Mouse (Mus musculus) 3T3-L1 (cell line): Measurements from ENCODE around the gene Adarb1.
A peak's percentile ranks its signal among the peaks of the same experiment; 100 is the strongest.

Experiments
- DNase-seq: peaks from one replicate; pipeline ENCODE4 v3.0.0-alpha.2; 2015; ENCODE audit warnings: low read depth, low spot score

Adarb1 gene

DNA sequence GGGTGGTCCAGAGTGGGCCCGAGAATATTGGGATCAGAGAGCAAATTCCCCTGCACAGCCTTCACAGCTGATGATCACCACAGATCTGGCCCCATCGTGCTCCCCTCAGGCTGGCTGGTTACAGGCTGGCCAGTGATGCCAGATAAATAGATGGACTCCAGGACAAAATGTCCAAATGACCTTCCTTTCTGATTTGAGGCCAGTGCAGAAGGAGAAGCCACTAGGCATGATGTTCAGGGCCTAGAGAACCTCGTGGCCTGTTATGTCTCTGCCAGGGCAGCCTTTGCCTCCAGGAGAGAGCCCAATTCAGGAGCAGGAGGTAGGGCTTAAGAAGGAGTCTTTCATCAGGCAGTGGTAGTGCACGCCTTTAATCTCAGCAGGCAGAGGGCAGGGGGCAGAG lies 17.3 kb upstream of the Adarb1 start:
- no peak for DNase-seq

DNA sequence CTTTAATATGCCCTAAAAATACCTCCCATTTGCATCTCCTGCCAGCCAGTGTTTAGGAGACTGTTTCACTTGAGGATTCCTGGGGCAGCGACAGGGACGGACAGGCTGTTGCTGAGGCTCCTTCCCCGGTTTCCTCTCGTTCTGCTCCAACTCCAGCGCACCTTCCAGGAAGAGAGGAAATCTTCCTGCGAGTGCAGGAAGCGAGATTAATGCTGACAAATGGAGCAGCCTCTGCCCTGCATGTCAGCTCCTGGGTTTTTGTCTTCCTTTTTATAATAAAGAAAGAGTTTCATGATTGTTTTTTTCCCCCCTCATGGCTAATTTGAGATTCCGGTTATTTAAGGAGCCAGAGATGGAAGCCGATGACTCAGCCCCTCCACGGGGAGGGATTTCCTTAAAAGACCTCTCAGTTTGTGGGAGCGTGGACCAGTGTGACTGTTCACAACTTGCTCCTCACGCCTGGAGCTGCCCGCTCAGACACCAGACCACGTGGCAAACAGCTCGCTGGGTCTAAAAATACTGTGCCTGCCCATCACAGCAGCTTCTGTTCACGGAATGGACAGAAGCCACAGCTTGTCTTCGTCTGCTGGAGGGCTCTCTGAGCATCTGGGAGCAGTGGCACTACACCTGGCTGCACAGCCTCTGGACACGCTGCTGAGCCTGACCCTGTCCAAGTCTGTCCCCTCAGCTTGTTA lies 16.5 kb upstream of the Adarb1 start:
- DNase-seq = no peak

DNA sequence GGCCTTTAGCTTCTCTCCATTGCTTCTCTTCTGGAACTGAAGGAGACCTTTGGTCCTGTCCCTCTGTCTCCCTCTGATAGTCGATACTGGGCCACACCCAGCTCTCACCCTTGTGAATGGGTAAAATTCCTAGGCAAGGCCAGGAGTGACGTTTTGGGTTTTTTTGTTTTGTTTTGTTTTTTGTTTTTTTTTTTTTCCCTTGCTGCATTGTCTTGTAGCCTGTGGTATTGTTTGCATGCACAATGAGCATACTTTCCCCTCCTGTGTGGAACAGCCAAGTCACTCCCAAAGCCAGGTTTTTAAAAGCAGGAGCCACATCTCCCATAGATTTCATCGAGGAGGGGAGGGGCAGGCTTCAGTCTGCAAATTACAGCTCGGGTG lies 16.0 kb upstream of the Adarb1 start:
- no peak for DNase-seq

DNA sequence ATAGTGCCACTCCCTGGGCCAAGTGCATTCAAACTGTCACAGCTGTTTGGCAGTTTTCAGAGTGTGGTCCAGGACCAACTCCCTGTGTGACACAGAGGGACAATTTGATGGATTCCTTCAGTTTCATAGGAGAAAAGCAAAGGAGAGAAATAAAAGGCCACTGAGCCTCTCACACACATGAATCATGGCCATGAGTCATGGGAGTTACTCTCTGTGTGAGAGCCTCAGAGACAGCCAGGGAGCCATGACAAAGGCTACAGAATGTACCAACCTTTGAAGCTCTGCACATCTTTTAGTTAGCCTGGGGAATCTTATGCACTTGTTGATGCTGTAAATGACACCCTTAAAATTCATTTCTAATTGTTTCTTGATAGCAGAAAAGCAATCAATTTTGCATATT lies 12.7 kb upstream of the Adarb1 start:
- peak; percentile 75 for DNase-seq

DNA sequence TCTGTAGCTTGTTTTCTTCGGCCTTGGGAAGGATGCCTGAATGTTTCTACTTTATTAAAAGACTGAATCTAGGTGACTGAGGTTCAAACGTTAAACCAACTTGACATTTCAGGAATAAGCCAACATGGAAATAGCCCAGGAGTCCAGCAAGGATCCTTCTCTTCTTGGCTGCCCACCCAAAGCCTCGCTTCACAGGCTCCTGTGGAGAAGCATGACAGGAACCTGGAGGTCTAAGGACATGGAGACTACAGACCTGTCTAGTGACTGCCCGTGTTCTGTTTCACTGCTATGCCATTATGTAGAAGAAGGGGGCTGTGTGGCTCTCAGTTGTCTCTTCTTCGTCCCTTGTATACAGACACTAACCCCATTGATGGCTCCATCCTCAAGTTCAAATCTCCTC lies 11.9 kb upstream of the Adarb1 start:
- DNase-seq = no peak

DNA sequence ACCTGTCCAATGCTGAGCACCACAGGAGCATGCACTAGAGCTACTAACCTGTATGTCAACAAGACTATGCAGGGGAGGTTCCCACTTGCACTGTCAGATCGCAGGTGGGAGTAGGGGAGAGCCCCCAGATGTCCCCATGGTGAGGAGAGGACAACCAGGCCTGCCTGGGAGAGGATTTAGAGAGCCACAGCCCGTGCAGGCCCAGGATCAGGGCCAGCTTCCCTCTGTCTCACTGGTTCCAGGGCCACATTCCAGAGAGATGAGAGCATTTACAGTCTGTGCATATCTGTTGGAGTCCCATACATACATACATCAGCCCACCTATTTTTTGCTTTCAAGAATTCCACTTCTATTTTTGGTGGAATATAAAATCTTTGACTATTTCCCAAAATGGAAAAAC lies 9.5 kb upstream of the Adarb1 start:
- DNase-seq = peak; percentile 65

DNA sequence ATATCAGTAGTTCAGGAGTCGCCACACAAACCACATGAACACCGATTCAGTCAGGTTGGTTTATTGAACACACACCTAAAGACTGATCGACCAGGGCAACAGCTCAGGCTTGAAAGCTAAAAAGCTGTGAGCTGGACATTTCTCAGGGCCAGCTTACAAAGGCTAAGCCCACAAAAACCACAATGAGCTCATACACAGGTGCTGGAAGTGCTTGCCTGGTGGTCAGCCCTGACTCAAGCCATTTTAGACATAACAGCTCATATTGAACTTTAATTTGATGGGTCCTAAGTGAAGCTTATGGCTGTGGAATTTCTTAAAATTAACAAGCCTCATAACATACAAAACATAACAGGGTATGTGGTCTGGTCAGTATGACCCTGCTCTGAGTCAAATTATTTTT lies 2.1 kb upstream of the Adarb1 start:
- DNase-seq = peak; percentile 45

DNA sequence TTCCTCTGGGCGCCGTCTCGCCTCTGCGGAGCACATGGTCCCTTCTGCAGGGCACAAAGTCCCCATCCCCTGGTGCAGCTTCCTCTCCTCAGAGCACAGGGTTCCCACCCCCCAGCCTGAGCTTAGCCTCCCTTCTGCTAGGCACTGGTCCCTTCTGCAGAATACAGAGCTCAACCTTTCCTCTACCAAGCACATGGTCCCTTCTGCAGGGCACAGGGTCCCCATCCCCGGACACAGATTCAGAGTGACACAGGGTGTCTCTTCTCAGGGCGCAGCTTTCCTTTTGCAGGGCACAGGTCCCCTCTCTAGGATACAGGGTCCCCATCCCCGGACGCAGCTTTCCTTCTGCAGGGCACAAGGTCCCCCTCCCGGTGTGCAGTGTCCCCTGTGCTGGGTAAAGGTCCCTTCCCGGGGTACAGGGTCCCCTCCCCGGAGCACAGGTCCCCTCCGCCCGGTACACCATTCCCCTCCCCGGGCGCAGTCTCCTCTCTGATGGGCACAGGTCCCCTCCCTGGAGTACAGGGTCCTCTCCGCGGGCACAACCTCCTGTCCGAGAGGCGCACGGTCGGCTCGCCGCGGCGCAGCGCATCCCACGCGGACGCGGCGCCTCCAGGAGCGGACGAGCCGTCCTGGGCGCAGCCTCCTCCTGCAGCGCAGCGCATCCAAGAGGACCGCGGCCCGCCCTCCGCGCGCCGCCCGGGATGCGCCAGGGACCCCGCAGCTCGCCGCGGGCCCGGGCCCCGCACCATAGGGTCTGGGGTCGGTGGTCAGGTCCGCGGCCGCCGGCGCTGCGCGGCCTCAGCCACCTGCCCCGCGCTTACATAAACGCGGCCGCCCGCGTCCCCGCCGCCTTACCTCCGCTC lies 599 bp downstream of the Adarb1 start:
- no peak for DNase-seq

DNA sequence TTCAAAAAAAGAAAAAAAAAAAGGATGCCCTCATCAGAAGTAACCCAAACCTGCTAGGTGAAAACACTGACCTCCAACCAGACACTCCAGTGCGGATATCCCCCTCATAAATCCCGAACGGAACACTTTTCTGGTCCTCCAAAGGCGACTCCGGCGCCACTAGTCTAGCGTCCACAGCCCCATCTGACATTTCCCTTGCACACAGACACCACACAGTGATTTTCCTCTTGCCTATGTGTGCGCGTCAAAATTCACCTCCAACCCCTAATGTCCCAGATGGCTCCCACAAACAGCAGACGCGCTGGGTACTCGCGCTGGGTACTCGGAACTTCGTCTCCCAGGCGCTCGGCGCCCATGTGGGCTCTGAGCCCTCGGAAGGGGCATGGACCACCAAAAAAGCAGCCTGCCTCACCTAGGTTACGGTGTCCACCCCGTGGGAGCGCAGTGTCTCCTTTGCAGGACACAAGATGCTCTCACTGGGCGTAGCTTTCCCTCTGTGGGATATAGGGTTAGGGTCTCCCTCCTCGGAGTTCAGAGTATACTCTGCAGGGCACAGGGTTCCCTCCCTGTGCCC lies 1.3 kb downstream of the Adarb1 start:
- DNase-seq = no peak

DNA sequence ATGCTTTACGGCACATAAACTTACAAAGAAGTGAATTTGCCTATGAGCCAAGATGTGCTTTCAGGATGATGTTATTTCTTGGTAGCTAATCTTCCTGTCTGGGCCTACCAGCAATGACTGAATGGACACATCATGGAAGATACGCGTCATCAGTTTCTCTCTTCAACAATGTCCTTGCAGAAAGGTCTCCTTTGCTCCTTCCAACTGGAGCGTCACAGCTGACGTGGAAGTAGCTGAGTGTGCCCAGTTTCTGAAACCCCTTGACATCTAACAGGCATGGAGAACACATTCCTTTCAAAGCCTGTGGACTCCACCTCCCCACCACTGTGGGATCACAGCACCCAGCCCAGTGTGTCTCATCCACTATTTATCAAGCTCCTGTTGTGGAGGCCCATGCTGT lies 2.2 kb downstream of the Adarb1 start:
- no peak for DNase-seq

DNA sequence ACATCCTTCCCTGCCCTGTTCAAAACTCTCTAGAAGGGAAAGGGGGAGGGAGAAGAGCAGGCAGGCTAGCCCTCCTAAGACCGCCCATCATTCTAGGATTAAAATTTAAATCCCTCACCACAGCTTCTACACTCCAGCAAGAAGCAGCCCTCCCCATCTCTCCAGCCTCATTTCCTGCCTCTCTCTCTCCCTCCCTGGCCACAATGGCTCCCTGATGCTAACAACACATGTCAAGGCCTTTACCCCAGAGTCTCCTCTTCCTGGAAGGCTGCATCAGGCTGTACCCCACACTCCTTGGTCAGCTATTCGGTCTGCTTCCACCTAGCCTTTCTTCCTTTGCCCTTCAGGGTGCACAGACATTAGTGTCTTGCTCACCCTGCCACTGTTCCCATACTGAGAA lies 4.3 kb downstream of the Adarb1 start:
- no peak for DNase-seq

DNA sequence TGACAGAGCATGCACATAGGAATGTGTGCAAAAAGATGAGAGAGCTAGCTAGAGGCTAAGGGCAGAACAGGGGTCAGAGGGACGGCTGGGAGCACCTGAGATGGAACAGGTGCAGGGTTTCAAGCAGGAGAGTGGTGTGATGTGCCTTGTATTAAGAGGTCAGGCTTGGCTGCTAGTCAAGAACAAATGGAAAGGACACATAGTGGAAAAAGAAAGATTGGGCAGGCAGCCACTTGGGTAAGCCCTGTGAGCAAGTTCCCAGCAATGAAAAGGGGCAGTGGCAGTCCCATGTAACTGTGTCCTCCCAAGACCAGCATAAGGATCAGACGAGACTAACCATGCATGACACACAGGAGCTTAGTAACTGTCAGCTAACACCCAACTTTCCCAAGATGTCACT lies 8.9 kb downstream of the Adarb1 start:
- DNase-seq = no peak

DNA sequence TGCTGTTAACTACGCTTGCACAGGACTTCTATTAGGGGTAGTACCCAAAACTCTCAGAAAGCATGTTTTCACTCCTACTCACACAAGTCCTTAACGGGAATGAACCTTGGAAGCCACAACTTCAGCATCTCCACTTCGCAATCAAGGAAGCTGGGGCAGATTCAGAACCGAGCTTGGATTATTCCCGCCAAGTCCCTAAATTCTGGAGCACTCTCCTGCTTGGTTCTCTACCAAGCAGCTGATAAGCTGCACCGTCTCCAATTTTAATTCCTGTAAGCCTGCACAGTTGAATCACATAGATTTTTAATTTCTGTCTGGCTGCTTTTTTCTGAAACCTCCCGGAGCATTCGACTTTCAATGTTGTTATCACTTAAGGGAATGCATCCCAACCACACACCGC lies 9.8 kb downstream of the Adarb1 start:
- no peak for DNase-seq

DNA sequence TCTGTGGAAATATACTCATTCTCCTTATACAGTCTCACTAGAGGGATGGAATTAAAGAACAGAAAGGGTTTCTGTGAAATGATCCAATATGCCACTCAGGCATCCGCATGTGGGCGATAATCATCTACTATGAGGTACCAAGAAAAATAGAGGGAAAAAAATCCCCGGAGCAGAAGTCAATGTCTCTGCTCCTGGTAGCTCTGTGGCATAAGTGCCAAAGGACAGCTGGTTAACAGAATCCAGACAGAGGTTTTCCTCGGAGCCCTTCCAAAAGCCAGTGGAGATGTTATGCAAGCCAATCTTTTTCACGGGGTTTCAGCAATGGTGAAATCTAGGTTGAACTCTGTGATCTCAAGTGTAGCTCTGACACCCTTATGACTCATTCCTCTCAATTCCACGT lies 11.6 kb downstream of the Adarb1 start:
- peak; percentile 90 for DNase-seq

DNA sequence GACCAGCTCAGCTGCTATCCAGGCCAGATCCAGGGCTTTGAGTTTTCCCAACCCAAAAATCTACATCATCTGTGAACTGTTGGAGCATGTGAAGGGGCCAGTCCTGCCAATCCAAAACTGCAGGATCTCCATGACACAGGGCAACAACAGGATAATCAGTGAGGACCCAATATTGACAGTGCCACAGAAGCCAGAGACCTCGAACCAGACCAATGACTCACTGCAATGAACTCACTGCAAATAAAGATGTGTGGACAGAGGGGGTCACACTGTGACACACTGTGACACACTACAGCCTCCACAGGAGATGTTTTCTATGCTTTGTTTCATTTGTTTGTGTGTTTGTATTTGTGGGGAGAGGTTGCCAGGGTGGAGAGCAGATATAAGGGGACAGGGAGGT lies 15.6 kb downstream of the Adarb1 start:
- DNase-seq = peak; percentile 36

DNA sequence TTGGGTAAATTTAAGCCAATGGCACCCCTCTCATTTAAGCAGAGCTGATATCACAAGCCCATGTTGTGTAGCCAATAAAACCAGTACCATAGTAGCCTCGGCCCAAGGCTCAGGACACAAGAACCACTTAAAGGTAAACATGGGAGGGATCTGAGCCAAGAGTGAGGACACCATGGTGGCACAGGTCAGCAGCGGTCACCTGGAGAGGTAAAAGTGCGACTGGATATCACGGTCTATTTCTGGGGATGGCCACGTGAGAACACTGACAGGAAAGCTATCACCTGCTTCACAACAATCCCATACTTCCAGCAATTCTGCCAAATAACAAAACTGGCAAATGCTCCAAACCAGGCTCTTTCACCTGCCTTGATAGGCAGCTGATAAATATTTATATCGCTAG lies 17.0 kb downstream of the Adarb1 start:
- DNase-seq = no peak

DNA sequence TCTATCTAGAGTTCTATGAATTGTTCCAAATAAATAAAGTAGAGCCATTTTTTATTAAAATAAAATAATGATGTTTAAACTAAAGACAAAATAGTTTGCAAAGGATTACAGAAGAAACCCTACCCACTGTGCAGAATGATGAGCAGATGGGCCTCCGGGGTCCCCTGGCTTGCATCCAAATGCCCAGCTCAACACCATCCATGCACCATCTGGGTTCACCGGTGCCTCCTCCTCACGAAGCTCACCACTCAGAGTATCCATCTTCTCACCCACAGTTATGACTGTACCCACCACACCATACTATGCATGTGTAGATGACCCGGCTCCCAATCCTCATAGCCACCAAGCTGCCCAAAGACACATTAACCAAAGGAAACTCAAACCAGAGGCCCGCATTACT lies 18.1 kb downstream of the Adarb1 start:
- DNase-seq = no peak

DNA sequence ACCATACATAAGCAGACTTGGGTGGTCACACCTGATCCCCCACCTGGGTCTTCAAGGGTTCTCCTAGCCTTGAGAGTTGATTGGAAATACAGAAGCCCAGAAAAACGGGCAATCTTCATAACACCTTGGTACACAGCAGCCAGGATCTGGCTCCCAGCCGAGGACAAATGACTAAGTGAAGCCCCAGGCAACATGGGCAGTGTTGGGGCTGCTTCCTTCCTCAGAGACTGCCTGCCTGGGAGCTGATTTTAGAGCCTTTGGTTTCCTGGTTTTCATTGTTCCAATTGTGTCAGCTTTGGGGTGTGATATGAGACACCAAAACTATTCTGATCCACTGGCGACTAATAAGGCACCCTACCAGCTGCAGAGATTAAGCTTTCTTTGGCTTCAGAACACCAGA lies 20.0 kb downstream of the Adarb1 start:
- DNase-seq = peak; percentile 83

DNA sequence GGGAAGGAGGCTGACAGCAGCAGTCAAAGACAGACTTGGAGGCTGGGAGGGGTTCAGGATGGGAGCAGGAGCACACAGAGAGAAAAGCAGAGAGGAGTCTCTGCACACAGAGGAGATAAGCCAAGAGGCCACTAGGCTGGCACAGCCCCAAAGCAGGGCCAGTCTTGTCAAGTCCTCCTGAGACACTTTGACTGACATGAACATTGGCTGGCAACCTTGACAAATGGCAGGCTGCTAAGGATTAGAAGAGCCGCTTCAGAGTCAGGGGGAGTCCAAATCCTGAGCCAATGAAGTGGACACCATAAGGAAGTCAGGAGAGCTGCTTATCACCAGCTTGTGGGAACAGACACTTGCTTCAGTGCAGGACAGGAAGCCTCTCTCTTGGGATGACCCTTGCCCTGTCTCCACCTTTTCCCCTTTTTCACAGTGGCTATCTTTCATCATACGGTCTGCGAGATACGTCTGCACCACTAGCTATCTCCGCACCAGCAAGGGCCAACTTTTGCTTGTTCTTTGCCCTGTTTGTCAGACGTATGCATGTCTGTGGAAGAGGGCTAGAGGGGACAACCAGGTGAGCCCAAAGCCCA lies 20.9 kb downstream of the Adarb1 start:
- no peak for DNase-seq

DNA sequence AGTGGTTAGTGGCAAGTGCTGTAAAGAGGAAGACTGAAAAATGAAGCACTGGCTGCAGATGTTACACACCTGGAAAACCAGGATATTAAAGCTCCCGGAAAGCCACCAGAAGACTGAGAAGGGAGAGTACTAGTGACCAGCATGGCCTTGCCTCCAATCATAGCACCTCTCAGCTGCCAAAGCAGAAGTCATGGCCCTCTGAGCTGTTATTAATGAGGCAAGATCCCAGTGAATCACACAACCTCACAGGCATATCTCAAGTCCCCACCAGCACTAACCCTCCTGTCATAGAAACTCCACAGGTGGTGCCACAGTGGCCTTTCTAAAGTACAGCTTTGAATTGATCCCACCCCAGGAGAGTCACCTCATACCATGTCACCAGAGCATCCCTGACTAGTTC lies 22.1 kb downstream of the Adarb1 start:
- DNase-seq = no peak

DNA sequence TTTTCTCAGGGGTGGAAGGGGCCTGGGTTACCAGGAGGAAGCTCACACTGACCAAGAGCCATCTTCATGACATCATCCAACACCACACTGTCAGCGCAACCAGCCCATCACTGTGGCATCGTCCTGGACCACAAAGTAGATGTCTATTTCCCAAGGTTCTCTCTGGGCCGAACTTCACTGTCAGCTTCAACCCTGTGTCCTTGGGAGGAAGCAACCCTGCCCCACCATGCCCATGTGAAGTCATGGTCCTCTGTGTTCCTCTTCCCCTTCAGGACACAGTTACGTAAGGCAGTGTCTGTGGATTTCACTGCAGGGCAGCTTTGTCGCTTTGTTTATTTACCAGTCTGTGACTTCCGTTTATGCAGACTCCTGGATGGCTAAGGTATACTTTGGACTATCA lies 27.0 kb downstream of the Adarb1 start:
- DNase-seq = no peak

DNA sequence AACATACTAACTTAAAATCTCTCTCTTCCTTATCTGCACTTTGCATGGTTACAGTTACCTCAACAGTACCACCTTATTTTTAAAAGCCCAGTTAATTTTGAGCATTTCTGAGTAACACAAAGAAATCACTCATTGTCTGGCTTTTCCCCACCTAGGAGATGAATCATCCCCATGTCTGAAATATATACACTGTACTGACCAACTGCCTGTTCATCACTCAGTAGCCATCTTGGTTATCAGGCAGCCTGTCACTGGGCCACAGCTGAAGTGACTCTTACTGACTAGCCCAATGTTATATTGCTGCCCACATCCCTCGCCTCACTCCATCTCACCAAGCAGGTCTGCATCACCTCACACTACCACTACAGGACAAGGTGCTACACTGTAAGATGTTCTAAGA lies 30.5 kb downstream of the Adarb1 start:
- DNase-seq = peak; percentile 56

DNA sequence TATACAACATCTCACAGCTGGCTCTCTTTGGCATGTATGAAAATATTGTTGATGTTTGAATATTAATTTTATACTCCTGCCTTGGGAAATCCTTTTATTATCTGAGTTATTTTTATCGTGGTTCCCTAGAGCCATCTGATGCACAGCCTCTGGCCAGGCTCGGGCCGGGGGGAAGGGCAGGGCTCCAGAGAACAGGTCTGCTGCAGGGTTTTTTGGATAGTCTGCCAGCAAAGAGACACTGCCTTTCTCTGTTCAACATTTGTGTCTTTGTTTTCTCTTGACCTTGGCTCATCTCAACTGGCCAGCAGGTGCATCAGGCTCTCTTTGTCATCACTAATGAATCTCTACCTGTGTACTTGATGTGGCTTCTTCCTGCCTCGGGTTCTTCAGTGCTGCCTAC lies 32.3 kb downstream of the Adarb1 start:
- no peak for DNase-seq
